ENCODE assay signal across 1 mouse cellular context in the genomic region with DNA sequence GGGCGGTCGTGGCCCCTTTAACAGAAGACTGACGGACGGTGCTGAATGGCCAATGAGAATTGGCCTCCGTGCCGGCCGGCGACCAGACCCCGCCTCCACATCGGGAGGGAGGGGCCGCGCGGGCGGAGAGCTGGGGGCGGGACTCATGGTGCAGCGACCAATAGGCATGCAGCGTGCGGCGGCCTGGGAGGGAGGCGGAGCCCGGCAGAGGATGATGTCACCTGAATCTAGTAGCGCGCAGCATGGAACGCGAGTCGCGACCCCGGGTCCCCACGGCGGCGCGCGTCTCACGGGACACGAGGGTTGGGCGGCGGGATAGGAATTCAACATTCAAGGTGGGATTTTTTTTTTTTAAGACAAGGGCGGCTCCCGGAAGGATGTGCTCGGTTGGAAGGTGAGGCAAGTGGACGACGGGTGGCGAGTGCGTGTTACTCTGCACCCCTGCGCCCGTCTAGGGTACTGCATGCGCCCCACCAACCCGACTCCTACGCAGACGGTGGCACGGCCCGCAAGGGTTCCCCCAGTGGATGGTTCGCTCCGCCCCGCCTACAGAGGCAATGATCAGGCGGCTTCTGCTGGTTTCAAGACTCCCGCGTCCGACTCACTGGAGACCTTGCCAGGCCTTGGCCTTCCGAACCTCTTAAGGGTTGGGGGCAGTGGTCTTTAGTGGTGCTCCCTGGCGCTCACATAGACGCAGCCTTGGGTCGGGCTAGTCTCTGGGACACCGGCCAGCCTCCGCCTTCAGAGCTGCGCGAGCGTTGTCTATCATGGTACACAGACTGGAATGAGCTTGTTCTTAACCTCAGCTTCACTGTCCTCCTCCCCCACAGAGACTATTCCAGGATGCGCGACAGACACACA.
TF ChIP-seq lines count a peak whose summit lies in the region.

No protein-coding gene starts in this region.

TF ChIP-seq in ES-E14, 5 proteins besides CTCF, POLR2A, EP300 and RAD21:
- peak; percentile 95 for TF ChIP-seq ZNF384 (IDR thresholded peaks at IDR 0.05; ENCODE audit: low read depth, low read length)
- no peak for TF ChIP-seq ZC3H11A (IDR thresholded peaks at IDR 0.05; ENCODE audit: borderline replicate concordance, low read depth, low read length)
- peak; percentile 65; the same call in 1 of the 2 replicates for TF ChIP-seq HCFC1 (IDR thresholded peaks at IDR 0.05; ENCODE audit: borderline replicate concordance, insufficient read depth, low read length)
